ENCODE assay signal across 8 mouse cellular contexts in genomic region chr6:82997511-82998102, GRCm38 (mm10). TPM values are rescaled to one million over a fixed set of nuclear protein-coding genes. Genes with fewer than 3 reads are reported as not detected.
A peak's percentile ranks its signal among the peaks of the same experiment; 100 is the strongest.
DNase-seq lines count a peak whose midpoint lies in the region; ATAC-seq lines count a peak whose summit lies in the region.

No protein-coding gene starts in this region.

- H3K27me3 ChIP-seq in heart, embryonic 15.5 days = peaks cover 5% of the 10 kb centered on the region; the same call in 1 of the 2 replicates
- H3K27me3 ChIP-seq in limb, embryonic 12.5 days = no peaks in the 10 kb centered on the region

- peak overlapping the region; percentile 59; the same call in 1 of the 2 replicates for H3K4me2 ChIP-seq in heart, embryonic 15.5 days
- H3K4me2 ChIP-seq in limb, embryonic 12.5 days = no peak overlapping the region

- no peak; the same call in 1 of the 2 replicates for ATAC-seq in heart, embryonic 15.5 days (replicated peaks; ENCODE audit: insufficient number of reproducible peaks, insufficient read depth, low FRiP score, low read depth)
- no peak for ATAC-seq in limb, embryonic 12.5 days (ENCODE audit: insufficient number of reproducible peaks, insufficient read depth, low FRiP score, low TSS enrichment, low read depth)

- H3K4me1 ChIP-seq in heart, embryonic 15.5 days (replicated peaks) = peaks cover 10% of the 10 kb centered on the region
- H3K4me1 ChIP-seq in limb, embryonic 12.5 days (replicated peaks) = peaks cover 5% of the 10 kb centered on the region

- H3K9ac ChIP-seq in heart, embryonic 15.5 days = no peak overlapping the region
- no peak overlapping the region for H3K9ac ChIP-seq in limb, embryonic 12.5 days (replicated peaks)

- no peaks in the 10 kb centered on the region for H3K9me3 ChIP-seq in heart, embryonic 15.5 days (replicated peaks)
- H3K9me3 ChIP-seq in limb, embryonic 12.5 days = no peaks in the 10 kb centered on the region

- H3K27ac ChIP-seq in heart, embryonic 15.5 days = peak overlapping the region; percentile 72
- 0 out of 2 replicates have a peak overlapping the region, but pooled peaks have one; percentile 2 for H3K27ac ChIP-seq in limb, embryonic 12.5 days

- no peak overlapping the region for H3K4me3 ChIP-seq in heart, embryonic 15.5 days
- no peak overlapping the region for H3K4me3 ChIP-seq in limb, embryonic 12.5 days (replicated peaks)

- peak; percentile 47 to 69 for DNase-seq in adrenal gland, adult (ENCODE audit: inconsistent age in 2 of 2, low spot score in 1 of 2)
- DNase-seq in adrenal gland, postnatal 4 days (ENCODE audit: low spot score in 2 of 2) = no peak
- DNase-seq in right cerebral cortex, postnatal 14 days = peak; percentile 13
- no peak for DNase-seq in right cerebral cortex, adult 18-20 months
- DNase-seq in retina, postnatal 1 day = peak; percentile 18
- no peak for DNase-seq in thymus, postnatal 0 days (ENCODE audit: low spot score)

- WGBS in heart, embryonic 15.5 days = 41% methylated on average over 7 of the region's 7 CpGs
- 30% methylated on average over 7 of the region's 7 CpGs for WGBS in limb, embryonic 12.5 days

- H3K36me3 ChIP-seq in heart, embryonic 15.5 days = no peaks in the 10 kb centered on the region
- H3K36me3 ChIP-seq in limb, embryonic 12.5 days = no peaks in the 10 kb centered on the region

RNA-seq across cellular contexts. Expression of gene Dok1, which starts 35.7 kb away (rescaled TPM):
- total RNA-seq in adrenal gland, postnatal 4 days (2021) = 10 to 100 TPM; 16.1 to 16.2 TPM
- polyA plus RNA-seq in heart, embryonic 15.5 days (2015; fragmentation: Nextera tagmentation; extraction: Ambion mirVana) = 7.1 and 10.8 TPM in 2 replicates
- polyA plus RNA-seq in limb, embryonic 12.5 days (2016; fragmentation: Nextera tagmentation; extraction: Ambion mirVana) = 9.9 and 10.0 TPM in 2 replicates
- 26.2 and 26.5 TPM in 2 replicates for polyA plus RNA-seq in thymus, postnatal 0 days (2015; fragmentation: Nextera tagmentation; extraction: Ambion mirVana)

RNA-seq across cellular contexts. Expression of gene Loxl3, which starts 36.4 kb away (rescaled TPM):
- total RNA-seq in adrenal gland, postnatal 4 days (2021) = 1 to 10 TPM; 6.2 to 9.4 TPM
- 7.5 and 11.9 TPM in 2 replicates for polyA plus RNA-seq in heart, embryonic 15.5 days (2015; fragmentation: Nextera tagmentation; extraction: Ambion mirVana)
- 15.7 and 19.4 TPM in 2 replicates for polyA plus RNA-seq in limb, embryonic 12.5 days (2016; fragmentation: Nextera tagmentation; extraction: Ambion mirVana)
- polyA plus RNA-seq in thymus, postnatal 0 days (2015; fragmentation: Nextera tagmentation; extraction: Ambion mirVana) = 1.4 and 1.5 TPM in 2 replicates

RNA-seq across cellular contexts. Expression of gene M1ap, which starts 50.9 kb away (rescaled TPM):
- total RNA-seq in adrenal gland, postnatal 4 days (2021) = under 1 TPM in 1 of 2 experiments, not detected in 1; 0.14 TPM
- 0.57 and 1.0 TPM in 2 replicates for polyA plus RNA-seq in heart, embryonic 15.5 days (2015; fragmentation: Nextera tagmentation; extraction: Ambion mirVana)
- 0.20 and 0.32 TPM in 2 replicates for polyA plus RNA-seq in limb, embryonic 12.5 days (2016; fragmentation: Nextera tagmentation; extraction: Ambion mirVana)
- polyA plus RNA-seq in thymus, postnatal 0 days (2015; fragmentation: Nextera tagmentation; extraction: Ambion mirVana) = 0.81 and 1.5 TPM in 2 replicates

RNA-seq across cellular contexts. Expression of gene Aup1, which starts 56.7 kb away (rescaled TPM):
- total RNA-seq in adrenal gland, postnatal 4 days (2021) = 100 to 1,000 TPM; 170 to 175 TPM
- 110 and 136 TPM in 2 replicates for polyA plus RNA-seq in heart, embryonic 15.5 days (2015; fragmentation: Nextera tagmentation; extraction: Ambion mirVana)
- 158 and 159 TPM in 2 replicates for polyA plus RNA-seq in limb, embryonic 12.5 days (2016; fragmentation: Nextera tagmentation; extraction: Ambion mirVana)
- 197 and 202 TPM in 2 replicates for polyA plus RNA-seq in thymus, postnatal 0 days (2015; fragmentation: Nextera tagmentation; extraction: Ambion mirVana)

RNA-seq across cellular contexts. Expression of gene Htra2, which starts 57.5 kb away (rescaled TPM):
- 10 to 100 TPM; 63.3 to 68.5 TPM for total RNA-seq in adrenal gland, postnatal 4 days (2021)
- 71.2 and 83.4 TPM in 2 replicates for polyA plus RNA-seq in heart, embryonic 15.5 days (2015; fragmentation: Nextera tagmentation; extraction: Ambion mirVana)
- polyA plus RNA-seq in limb, embryonic 12.5 days (2016; fragmentation: Nextera tagmentation; extraction: Ambion mirVana) = 68.7 and 75.5 TPM in 2 replicates
- 54.4 and 55.1 TPM in 2 replicates for polyA plus RNA-seq in thymus, postnatal 0 days (2015; fragmentation: Nextera tagmentation; extraction: Ambion mirVana)

Comparison
In these comparisons a context has a peak if more than half of its experiments do, and no peak if none do; other contexts are left out.
1. DNase-seq: peak in adrenal gland, adult (2 of 2), right cerebral cortex, postnatal 14 days (single experiment) and retina, postnatal 1 day (single experiment); none in adrenal gland, postnatal 4 days (0 of 2), right cerebral cortex, adult 18-20 months (single experiment) and thymus, postnatal 0 days (single experiment).